Mouse (Mus musculus) olfactory bulb, adult 2 months (tissue): Measurements from ENCODE around the gene Prune1.

Source experiments
- CTCF ChIP-seq: fragments of 200-500 bp; IDR thresholded peaks from 2 replicates; pipeline ENCODE4 v1.5.1; 2012; ENCODE audit warnings: low read depth, mild to moderate bottlenecking, low read length, moderate library complexity; ENCODE audit not compliant: insufficient read depth
- POLR2A ChIP-seq: fragments of 200-500 bp; IDR thresholded peaks from 2 replicates; pipeline ENCODE4 v1.6.1; 2012; ENCODE audit warnings: mild to moderate bottlenecking, low read depth, low read length, moderate library complexity; ENCODE audit not compliant: insufficient read depth

- no peak for TF ChIP-seq CTCF
- no peak for TF ChIP-seq POLR2A
Measured at GRCm38 (mm10) chr3:95291041-95291440, 9.2 kb upstream of the Prune1 start.
